Mouse (Mus musculus) layer of hippocampus, adult 6 months (tissue): ENCODE measurements around the gene Dmpk. TPM values are rescaled to one million over a fixed set of nuclear protein-coding genes. Genes with fewer than 3 reads are reported as not detected.

Experiments used
- long read RNA-seq, 2 experiments: library from polyadenylated mRNA; unstranded; transcript quantifications; one replicate each; pipeline ENCODE4 v2.0.0; 2019 to 2020
- microRNA-seq: library from miRNA; unstranded; fragments of <30 nt; microRNA quantifications from one replicate; pipeline ENCODE4 v1.2.0, GENCODE M21; 2020
- polyA plus RNA-seq: library from polyadenylated mRNA; unstranded; fragments of <200 nt; fragmentation: Nextera tagmentation; gene quantifications from 2 replicates; pipeline ENCODE4 v1.2.3, GENCODE M21; 2021

Gene Dmpk
- 0.72 and 1.8 TPM in 2 replicates for polyA plus RNA-seq
- long read RNA-seq, experiment 1, result 0 reads
- long read RNA-seq, experiment 2, partial matches to known transcripts, result 1 of 7 reads
- long read RNA-seq, experiment 2, other reads (novel, unspliced or antisense), result 4 of 7 reads

GRCm38 (mm10) chr7:19083701-19084100, at the start of gene Dmpk:
Gene Dmpk, plus strand, starts transcription at chr7:19083849.

GRCm38 (mm10) chr7:19054047-19054776, 29.4 kb upstream of the Dmpk start, which contains the start of gene Rsph6a:
Gene Rsph6a, plus strand, starts transcription at chr7:19054690.

GRCm38 (mm10) chr7:19075723-19076585, 7.7 kb upstream of the Dmpk start, which contains the start of gene Dmwd:
Gene Dmwd, plus strand, starts transcription at chr7:19076227.

GRCm38 (mm10) chr7:19094471-19094825, 10.8 kb downstream of the Dmpk start, which contains the start of gene Six5:
Gene Six5, plus strand, starts transcription at chr7:19094594.

GRCm38 (mm10) chr7:19118028-19118771, 34.6 kb downstream of the Dmpk start, which contains the start of gene Gm4969:
Gene Gm4969, minus strand, starts transcription at chr7:19118368.

GRCm38 (mm10) chr7:19119631-19120429, 36.2 kb downstream of the Dmpk start, which contains the start of gene Fbxo46:
Gene Fbxo46, plus strand, starts transcription at chr7:19119859.

Small RNA genes lying within 50 kb of the gene (microRNA-seq; reads per million reads assigned to microRNA genes)
- gene Mir3100, result 1.1 reads per million

Other genes with a start within 250 kb of the Dmpk start
- gene Mill2, start 243.9 kb upstream of the Dmpk start, polyA plus RNA-seq, result 0.51 and 0.70 TPM in 2 replicates
- gene Pglyrp1, start 212.5 kb upstream of the Dmpk start, polyA plus RNA-seq, result 8.7 and 9.9 TPM in 2 replicates
- gene Ccdc61, start 173.4 kb upstream of the Dmpk start, polyA plus RNA-seq, result 12.1 and 13.0 TPM in 2 replicates
- 3.8 and 4.1 TPM in 2 replicates for gene Nova2, start 158.0 kb upstream of the Dmpk start, polyA plus RNA-seq
- gene Nanos2, start 96.4 kb upstream of the Dmpk start, polyA plus RNA-seq, result not detected in 2 replicates
- gene Mypop, start 92.6 kb upstream of the Dmpk start, polyA plus RNA-seq, result 4.8 and 6.6 TPM in 2 replicates
- 6.9 and 8.8 TPM in 2 replicates for gene Irf2bp1, start 79.8 kb upstream of the Dmpk start, polyA plus RNA-seq
- not detected in 2 replicates for gene Foxa3, start 60.3 kb upstream of the Dmpk start, polyA plus RNA-seq
- 18.9 and 23.2 TPM in 2 replicates for gene Sympk, start 59.5 kb upstream of the Dmpk start, polyA plus RNA-seq
- 0.23 and 0.24 TPM in 2 replicates for gene Rsph6a, start 29.2 kb upstream of the Dmpk start, polyA plus RNA-seq
- gene Dmwd, start 7.6 kb upstream of the Dmpk start, polyA plus RNA-seq, result 22.3 and 22.4 TPM in 2 replicates
- 0.28 and 0.30 TPM in 2 replicates for gene Six5, start 10.7 kb downstream of the Dmpk start, polyA plus RNA-seq
- gene Gm4969, start 34.5 kb downstream of the Dmpk start, polyA plus RNA-seq, result 0.10 and 0.23 TPM in 2 replicates
- gene Fbxo46, start 36.0 kb downstream of the Dmpk start, polyA plus RNA-seq, result 7.0 and 8.7 TPM in 2 replicates
- gene Qpctl, start 65.4 kb downstream of the Dmpk start, polyA plus RNA-seq, result 13.3 and 14.4 TPM in 2 replicates
- 129 and 137 TPM in 2 replicates for gene Snrpd2, start 65.9 kb downstream of the Dmpk start, polyA plus RNA-seq
- 0.13 TPM in 1 of 2 replicates, not detected in the other for gene Gipr, start 82.3 kb downstream of the Dmpk start, polyA plus RNA-seq
- 6.0 and 6.1 TPM in 2 replicates for gene Eml2, start 92.6 kb downstream of the Dmpk start, polyA plus RNA-seq
- gene Gpr4, start 128.7 kb downstream of the Dmpk start, polyA plus RNA-seq, result 1.5 and 2.0 TPM in 2 replicates
- gene Opa3, start 144.5 kb downstream of the Dmpk start, polyA plus RNA-seq, result 34.8 and 38.3 TPM in 2 replicates
- 1.1 and 1.2 TPM in 2 replicates for gene Vasp, start 188.0 kb downstream of the Dmpk start, polyA plus RNA-seq
- 0.09 and 0.19 TPM in 2 replicates for gene Ppm1n, start 196.2 kb downstream of the Dmpk start, polyA plus RNA-seq
- 20.0 and 22.4 TPM in 2 replicates for gene Rtn2, start 198.8 kb downstream of the Dmpk start, polyA plus RNA-seq
- gene Fosb, start 226.2 kb downstream of the Dmpk start, polyA plus RNA-seq, result 0.60 and 0.80 TPM in 2 replicates